Mouse (Mus musculus) midbrain, embryonic 15.5 days (tissue): ENCODE data around the gene Rdh1. TPM values are rescaled to one million over a fixed set of nuclear protein-coding genes. Genes with fewer than 3 reads are reported as not detected.

Experiments used
- ATAC-seq: fragments of 200-750 bp; cut with Nextera tagmentation; replicated peaks from 2 replicates; pipeline ENCODE4 v1.8.0; 2017; ENCODE audit warnings: moderate TSS enrichment
- H3K27ac ChIP-seq: fragments of 300-500 bp; sonication (generic); 2 replicates; pipeline ENCODE4 v1.5.1; 2015; ENCODE audit warnings: mild to moderate bottlenecking, inconsistent platforms
- H3K27me3 ChIP-seq: fragments of 300-500 bp; sonication (generic); replicated peaks from 2 replicates; pipeline ENCODE4 v1.6.1; 2015; ENCODE audit warnings: inconsistent platforms
- H3K36me3 ChIP-seq: fragments of 300-500 bp; sonication (generic); replicated peaks from 2 replicates; pipeline ENCODE4 v1.6.1; 2015; ENCODE audit warnings: inconsistent platforms
- H3K4me1 ChIP-seq: fragments of 300-500 bp; sonication (generic); 2 replicates; pipeline ENCODE4 v1.6.1; 2015; ENCODE audit warnings: inconsistent platforms
- H3K4me2 ChIP-seq: fragments of 300-500 bp; sonication (generic); 2 replicates; pipeline ENCODE4 v1.6.1; 2015; ENCODE audit warnings: inconsistent platforms, mild to moderate bottlenecking, moderate library complexity
- H3K4me3 ChIP-seq: fragments of 300-500 bp; sonication (generic); 2 replicates; pipeline ENCODE4 v1.5.1; 2015; ENCODE audit warnings: mild to moderate bottlenecking, inconsistent platforms
- H3K9ac ChIP-seq: fragments of 300-500 bp; sonication (generic); 2 replicates; pipeline ENCODE4 v1.6.1; 2015; ENCODE audit warnings: mild to moderate bottlenecking, inconsistent platforms
- H3K9me3 ChIP-seq: fragments of 300-500 bp; sonication (generic); 2 replicates; pipeline ENCODE4 v1.6.1; 2016; ENCODE audit warnings: inconsistent platforms
- WGBS: fragments of 180-500 bp; shearing (Covaris S2); methylation state at CpG from one replicate; pipeline ENCODE4 v1.1.7; 2015; ENCODE audit warnings: mixed read lengths; 5-methylcytosine and 5-hydroxymethylcytosine counted together
- polyA plus RNA-seq: library from polyadenylated mRNA; unstranded; fragments of >200 nt; fragmentation: Nextera tagmentation; extraction: Ambion mirVana; gene quantifications from 2 replicates; pipeline ENCODE4 v1.2.1, GENCODE M21; 2015

Gene Rdh1
- polyA plus RNA-seq = not detected in 2 replicates

DNA sequence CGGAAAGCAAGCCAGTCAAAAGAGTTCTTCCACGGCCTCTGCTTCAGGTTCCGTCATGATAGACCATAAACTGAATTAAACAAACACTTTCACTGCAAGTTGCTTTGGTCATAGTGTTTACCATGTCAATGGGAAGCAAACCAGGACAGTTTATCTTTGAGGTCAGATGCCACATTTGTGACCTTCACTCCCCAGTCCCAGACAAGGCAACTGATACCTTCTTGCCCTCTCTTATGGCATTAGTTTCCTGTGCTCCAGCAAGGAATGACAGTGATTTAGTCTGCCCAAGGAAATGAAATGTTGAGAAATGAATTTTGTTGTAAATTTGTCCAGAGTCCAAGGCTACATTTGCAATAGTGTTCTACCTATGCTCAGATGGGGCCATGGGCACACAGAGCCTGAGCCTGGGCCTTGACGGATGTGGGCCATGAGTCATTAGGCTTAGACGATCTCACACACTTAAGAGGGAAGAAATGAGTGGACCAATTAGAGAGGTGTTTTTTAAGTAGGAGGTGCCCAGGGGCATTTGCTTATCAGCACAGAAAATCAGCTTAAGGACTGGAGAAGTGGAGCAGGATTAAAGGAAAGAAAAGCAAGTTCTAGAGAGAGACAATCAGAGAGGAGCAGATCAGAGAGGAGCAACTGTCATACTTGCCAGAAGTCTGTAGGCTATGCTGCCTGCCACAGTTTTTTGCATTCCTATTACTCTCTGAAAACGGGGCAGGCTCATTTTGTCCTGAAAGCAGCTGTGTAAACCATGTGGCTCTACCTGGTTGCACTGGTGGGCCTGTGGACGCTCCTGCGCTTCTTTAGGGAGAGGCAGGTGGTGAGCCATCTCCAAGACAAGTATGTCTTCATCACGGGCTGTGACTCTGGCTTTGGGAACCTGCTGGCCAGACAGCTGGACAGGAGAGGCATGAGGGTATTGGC is at the start of gene Rdh1, which contains the start of gene Rdh16f1:
TSS of gene Rdh1 (plus strand) at position 541 of the 930 bp plus-strand sequence.
TSS of gene Rdh16f1 (plus strand) at position 607 of the 930 bp plus-strand sequence.
- Histone ChIP-seq H3K36me3 (no peaks in the 10 kb centered on the region), H3K9me3 (no peaks in the 10 kb centered on the region), H3K4me3 (no peak within 1 kb of the TSS), H3K27ac (no peak within 1 kb of the TSS), H3K27me3 (no peaks in the 10 kb centered on the region), H3K4me1 (no peaks in the 10 kb centered on the region), H3K9ac (no peak within 1 kb of the TSS), H3K4me2 (no peak within 1 kb of the TSS)
- ATAC-seq = no peak
- 81% methylated on average over 9 of the region's 9 CpGs for WGBS

DNA sequence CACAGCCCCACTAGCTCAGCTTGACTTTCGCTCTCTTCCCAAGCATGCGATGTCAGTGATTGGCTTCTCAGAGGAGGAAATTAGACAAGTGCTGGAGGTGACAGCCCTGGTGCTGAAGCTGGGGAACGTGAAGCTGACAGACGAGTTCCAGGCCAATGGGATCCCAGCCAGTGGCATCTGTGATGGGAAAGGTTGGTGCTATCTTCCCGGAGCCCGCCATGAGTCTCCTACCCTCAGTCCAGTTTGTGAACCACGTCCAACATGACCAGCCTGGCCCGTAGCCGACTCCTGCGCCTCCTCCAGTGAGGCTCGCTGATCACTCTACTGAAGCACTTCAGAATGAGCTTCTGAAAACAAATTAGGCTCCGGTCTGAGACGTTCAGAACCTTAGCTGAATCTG is 49.2 kb upstream of the Rdh1 start:
- H3K4me2 ChIP-seq = no peak overlapping the region
- no peak overlapping the region for H3K9ac ChIP-seq
- 85% methylated on average over 13 of the region's 13 CpGs for WGBS
- H3K27me3 ChIP-seq = no peaks in the 10 kb centered on the region
- no peak for ATAC-seq
- H3K9me3 ChIP-seq = no peaks in the 10 kb centered on the region
- no peaks in the 10 kb centered on the region for H3K4me1 ChIP-seq
- no peak overlapping the region for H3K4me3 ChIP-seq
- H3K27ac ChIP-seq = no peak overlapping the region
- H3K36me3 ChIP-seq = no peaks in the 10 kb centered on the region

DNA sequence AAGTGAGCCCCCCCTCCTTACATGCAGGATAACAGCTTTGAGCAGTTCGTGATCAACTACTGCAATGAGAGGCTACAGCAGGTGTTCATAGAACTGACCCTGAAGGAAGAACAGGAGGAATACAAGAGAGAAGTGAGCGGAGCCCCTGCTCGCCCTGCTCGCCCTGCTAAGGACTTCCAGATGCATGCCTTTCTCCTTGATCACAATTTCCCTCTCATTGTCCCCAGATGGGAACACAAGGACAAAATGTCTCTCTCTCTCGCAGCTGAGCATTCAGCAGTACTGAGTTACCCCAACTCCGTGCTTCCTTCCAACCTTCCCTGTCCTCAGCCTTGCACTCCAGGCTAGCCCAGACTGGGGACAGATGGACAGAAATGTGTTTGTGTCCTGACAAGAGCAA is 46.8 kb upstream of the Rdh1 start:
- Histone ChIP-seq H3K27me3 (no peaks in the 10 kb centered on the region), H3K27ac (no peak overlapping the region), H3K4me3 (no peak overlapping the region), H3K4me2 (no peak overlapping the region), H3K4me1 (no peaks in the 10 kb centered on the region), H3K36me3 (no peaks in the 10 kb centered on the region), H3K9ac (no peak overlapping the region), H3K9me3 (no peaks in the 10 kb centered on the region)
- no peak for ATAC-seq
- 86% methylated on average over 6 of the region's 6 CpGs for WGBS

DNA sequence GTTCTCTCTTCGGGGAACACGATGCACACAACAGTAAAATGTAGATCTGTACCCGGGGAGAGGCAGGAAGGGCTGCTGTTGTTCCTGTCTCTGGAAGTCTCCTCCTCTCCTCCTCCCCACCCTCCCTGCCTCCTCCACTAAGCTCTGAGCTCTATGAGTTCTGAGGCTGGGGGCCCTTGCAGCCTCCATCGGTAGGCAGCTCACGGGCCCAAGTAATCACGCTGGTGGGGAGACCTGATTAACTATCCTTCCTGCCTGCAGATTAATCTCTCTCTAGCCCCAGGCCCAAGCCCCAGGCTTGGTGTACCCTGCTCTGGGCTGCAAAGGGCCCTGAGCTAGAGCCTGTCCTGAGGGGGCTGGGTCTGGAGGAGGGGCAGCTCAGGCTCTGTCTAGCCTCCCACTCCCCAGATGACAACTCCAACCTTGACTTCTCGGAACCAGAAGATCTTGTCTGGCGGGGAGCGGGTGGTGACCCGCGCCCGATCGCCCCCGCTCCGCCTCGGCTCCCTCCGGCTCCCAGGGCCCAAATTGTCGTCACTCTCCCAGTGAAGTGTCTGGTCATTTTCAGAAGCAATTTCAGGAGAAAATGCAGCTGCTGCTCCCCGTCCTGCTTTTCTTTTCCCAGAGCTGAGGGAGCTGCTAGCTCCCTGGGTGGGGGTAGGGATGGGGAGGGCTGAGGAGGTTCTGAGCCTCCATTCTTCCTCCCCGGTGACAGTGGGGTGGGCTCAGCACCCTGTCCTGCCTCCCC is 37.7 kb upstream of the Rdh1 start:
- Histone ChIP-seq H3K4me3 (no peak overlapping the region), H3K27ac (peak overlapping the region; percentile 39), H3K9ac (peak overlapping the region; percentile 13; the same call in 1 of the 2 replicates), H3K4me1 (peaks cover 26% of the 10 kb centered on the region), H3K4me2 (peak overlapping the region; percentile 36), H3K36me3 (no peaks in the 10 kb centered on the region), H3K27me3 (no peaks in the 10 kb centered on the region; the same call in 1 of the 2 replicates), H3K9me3 (no peaks in the 10 kb centered on the region)
- 14% methylated on average over 20 of the region's 20 CpGs for whole genome bisulfite sequencing
- ATAC-seq = peak; percentile 74

DNA sequence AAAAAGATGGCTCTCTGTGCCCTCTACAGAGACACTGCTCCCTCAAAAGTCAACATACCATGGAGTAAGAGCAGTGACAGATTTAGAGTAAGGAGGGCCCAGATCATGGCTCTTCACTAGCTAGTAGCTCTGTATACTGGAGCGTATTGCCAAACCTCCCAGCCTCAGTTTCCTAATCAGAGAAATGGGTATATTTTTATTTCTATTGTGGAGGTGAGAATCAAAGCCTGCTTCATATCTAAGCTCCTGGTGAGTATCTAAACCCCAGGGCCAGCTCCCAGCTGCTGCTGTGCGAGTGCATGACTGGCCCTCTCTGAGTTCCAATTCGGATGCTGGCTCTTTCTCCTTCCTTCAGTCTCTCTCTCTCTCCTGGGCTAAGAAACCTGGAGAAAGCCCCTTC is 35.3 kb upstream of the Rdh1 start, which contains the start of gene Tac2:
TSS of gene Tac2 (plus strand) at position 301 of the 400 bp plus-strand sequence.
- no peaks in the 10 kb centered on the region for H3K9me3 ChIP-seq
- no peak within 1 kb of the TSS for H3K9ac ChIP-seq
- H3K4me1 ChIP-seq = peaks cover 26% of the 10 kb centered on the region
- H3K4me3 ChIP-seq = no peak within 1 kb of the TSS
- no peak for ATAC-seq
- no peaks in the 10 kb centered on the region for H3K36me3 ChIP-seq
- H3K4me2 ChIP-seq = no peak within 1 kb of the TSS
- 84% methylated on average over 3 of the region's 3 CpGs for WGBS
- no peak within 1 kb of the TSS for H3K27ac ChIP-seq
- H3K27me3 ChIP-seq = no peaks in the 10 kb centered on the region; the same call in 1 of the 2 replicates

DNA sequence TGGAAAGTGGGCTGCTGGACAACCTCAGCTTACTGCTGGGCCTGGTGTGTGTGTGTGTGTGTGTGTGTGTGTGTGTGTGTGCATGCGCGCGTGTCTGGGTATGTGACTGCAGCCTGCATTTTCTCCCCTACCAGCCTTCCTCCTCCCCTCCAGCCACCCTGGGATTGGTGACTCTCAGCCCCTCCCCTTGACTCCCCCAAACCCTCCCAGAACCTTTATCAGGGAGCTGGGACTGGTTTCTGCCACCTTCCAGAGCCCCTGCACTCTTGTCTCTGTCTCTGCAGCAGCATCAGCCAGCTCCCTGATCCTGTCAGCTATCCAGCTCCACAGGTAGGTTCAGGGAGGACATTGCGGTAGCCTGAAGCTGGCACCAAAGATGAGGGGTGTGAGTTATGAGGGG is 34.4 kb upstream of the Rdh1 start:
- no peak overlapping the region for H3K4me3 ChIP-seq
- ATAC-seq = no peak

DNA sequence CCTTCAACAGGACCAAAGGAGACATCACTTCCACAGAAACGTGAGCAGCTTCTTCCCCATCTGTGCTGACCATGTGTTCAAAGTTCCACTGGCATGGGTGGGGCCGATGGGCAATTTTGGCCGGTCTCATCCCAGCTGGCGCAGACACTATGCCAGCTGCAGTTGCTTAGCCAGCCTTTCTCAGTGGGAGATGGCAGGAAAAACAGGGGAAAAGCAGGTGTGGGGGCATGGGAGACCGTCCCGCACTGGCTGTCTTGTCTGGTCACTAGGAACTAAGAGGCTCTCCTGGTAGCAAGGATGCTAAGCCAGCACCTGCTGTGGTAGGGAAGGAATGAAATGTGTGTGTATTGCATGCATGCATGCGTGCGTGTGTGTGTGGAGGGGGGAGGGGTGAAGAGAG is 31.1 kb upstream of the Rdh1 start:
- Histone ChIP-seq H3K4me2 (no peak overlapping the region), H3K4me3 (no peak overlapping the region), H3K9ac (no peak overlapping the region), H3K27ac (no peak overlapping the region), H3K27me3 (peaks cover 4% of the 10 kb centered on the region), H3K36me3 (no peaks in the 10 kb centered on the region), H3K9me3 (no peaks in the 10 kb centered on the region), H3K4me1 (peaks cover 13% of the 10 kb centered on the region)
- WGBS = 68% methylated on average over 8 of the region's 8 CpGs
- no peak for ATAC-seq

More for the DNA sequence above, 34.4 kb upstream of the Rdh1 start:
- H3K4me2 ChIP-seq = no peak overlapping the region
- no peaks in the 10 kb centered on the region; the same call in 1 of the 2 replicates for H3K27me3 ChIP-seq
- WGBS = 75% methylated on average over 4 of the region's 4 CpGs
- no peaks in the 10 kb centered on the region for H3K9me3 ChIP-seq
- no peaks in the 10 kb centered on the region for H3K36me3 ChIP-seq
- H3K27ac ChIP-seq = no peak overlapping the region
- peaks cover 26% of the 10 kb centered on the region for H3K4me1 ChIP-seq
- no peak overlapping the region for H3K9ac ChIP-seq

DNA sequence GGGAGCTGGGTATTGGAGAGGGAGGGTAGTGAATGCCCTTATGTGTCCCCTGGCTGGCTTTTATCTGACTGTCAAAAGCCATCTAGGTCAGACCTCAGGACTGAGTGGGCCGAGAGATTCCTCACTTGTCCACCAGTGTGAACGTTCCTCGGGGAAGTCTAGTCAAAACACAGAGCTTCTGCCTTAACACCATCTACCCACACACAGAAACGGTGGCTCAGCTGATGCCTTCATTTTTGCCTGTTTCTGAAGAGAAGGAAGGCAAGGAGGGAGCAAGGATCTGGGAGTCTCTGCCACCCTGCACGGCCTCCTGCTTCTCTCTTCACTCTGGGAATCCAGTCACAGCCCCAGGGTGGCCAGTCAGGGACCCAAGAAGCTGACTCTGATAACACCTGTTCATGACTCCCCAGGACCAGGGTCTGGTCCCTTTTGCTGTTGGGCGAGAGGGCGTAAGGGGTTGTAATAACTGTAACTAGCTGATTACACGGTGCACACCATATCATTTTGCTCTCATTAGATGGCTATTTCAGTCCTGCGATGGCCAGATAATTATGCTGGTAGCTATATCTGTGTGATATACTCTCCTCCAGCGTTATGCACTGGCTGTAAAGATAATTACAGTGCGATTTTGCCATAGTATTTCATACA is 29.1 kb upstream of the Rdh1 start:
- no peaks in the 10 kb centered on the region for H3K9me3 ChIP-seq
- no peak for ATAC-seq
- no peak overlapping the region for H3K9ac ChIP-seq
- peaks cover 13% of the 10 kb centered on the region for H3K4me1 ChIP-seq
- H3K27ac ChIP-seq = peak overlapping the region; percentile 43; the same call in 1 of the 2 replicates
- no peak overlapping the region for H3K4me2 ChIP-seq
- no peaks in the 10 kb centered on the region for H3K36me3 ChIP-seq
- WGBS = 40% methylated on average over 11 of the region's 11 CpGs
- H3K4me3 ChIP-seq = no peak overlapping the region
- peaks cover 4% of the 10 kb centered on the region for H3K27me3 ChIP-seq

DNA sequence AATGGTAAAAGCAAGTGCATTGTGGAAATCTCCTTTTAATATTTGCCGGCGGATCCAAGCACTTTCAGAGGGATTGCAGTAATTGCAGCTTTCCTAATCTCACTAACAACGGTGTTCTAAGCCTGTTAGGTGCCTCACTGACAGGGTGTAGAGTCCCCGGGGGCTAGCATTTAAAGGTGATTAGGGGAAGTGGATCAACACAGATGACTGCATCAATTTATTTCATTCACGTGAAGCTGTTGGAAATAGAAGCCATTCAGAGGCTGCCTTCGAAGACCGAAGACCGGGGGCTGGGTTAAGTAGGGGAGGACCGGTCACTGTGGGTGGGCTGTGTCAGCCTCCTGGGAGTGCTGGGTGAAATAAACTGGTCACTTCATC is 28.6 kb upstream of the Rdh1 start:
- 14% methylated on average over 9 of the region's 9 CpGs for WGBS
- Histone ChIP-seq H3K4me2 (no peak overlapping the region), H3K9ac (no peak overlapping the region)

DNA sequence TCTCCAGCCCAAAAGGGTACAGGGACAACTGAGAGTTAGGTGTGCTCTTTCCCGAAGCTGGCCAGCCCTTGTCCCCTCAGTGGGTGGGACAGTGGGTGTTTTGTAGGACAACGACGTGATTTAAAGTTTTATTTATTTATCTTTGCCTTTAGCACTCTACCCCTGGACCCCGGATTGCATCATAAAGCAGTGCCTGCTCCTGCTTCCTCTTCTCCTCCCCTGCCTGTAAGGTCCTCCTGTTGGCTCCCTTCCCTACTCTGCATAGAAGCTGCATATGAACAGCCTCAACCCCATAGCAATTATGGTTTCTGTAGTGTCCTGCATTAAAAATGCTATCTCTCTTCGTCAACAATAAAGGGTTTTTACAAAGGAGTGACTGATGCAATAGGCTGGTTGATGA is 28.1 kb upstream of the Rdh1 start:
- no peak overlapping the region for H3K4me3 ChIP-seq
- peaks cover 4% of the 10 kb centered on the region for H3K27me3 ChIP-seq
- H3K36me3 ChIP-seq = no peaks in the 10 kb centered on the region
- 37% methylated on average over 5 of the region's 5 CpGs for WGBS
- H3K4me2 ChIP-seq = no peak overlapping the region
- no peak overlapping the region for H3K9ac ChIP-seq
- no peak overlapping the region for H3K27ac ChIP-seq
- H3K9me3 ChIP-seq = no peaks in the 10 kb centered on the region
- no peak for ATAC-seq
- peaks cover 13% of the 10 kb centered on the region for H3K4me1 ChIP-seq

More for the DNA sequence above, 28.6 kb upstream of the Rdh1 start:
- Histone ChIP-seq H3K36me3 (no peaks in the 10 kb centered on the region), H3K9me3 (no peaks in the 10 kb centered on the region), H3K4me3 (no peak overlapping the region), H3K27me3 (peaks cover 4% of the 10 kb centered on the region), H3K27ac (peak overlapping the region; percentile 43; the same call in 1 of the 2 replicates), H3K4me1 (peaks cover 13% of the 10 kb centered on the region)
- ATAC-seq = no peak

DNA sequence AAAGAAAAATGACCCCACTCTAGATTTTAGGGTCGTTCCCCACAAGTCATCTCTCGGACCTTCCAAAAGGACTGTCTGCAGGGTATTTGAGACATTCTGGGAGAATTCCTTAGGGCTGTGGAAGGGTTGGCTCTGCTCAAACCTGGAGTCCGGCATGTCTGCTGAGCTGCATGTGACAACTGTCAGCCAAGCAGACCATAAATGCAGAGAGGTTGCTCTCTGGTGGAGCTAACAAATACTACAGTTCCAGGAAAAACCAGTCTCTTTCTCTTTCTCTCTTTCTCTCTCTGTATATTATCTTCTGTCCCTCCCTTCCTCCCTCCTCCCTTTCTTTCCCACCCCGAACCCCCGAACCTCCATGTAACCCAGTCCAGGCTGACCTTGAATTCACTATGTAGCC is 25.1 kb upstream of the Rdh1 start:
- Histone ChIP-seq H3K27me3 (peaks cover 4% of the 10 kb centered on the region; the same call in 1 of the 2 replicates), H3K36me3 (no peaks in the 10 kb centered on the region), H3K9ac (no peak overlapping the region), H3K4me1 (peaks cover 18% of the 10 kb centered on the region), H3K27ac (no peak overlapping the region), H3K4me2 (no peak overlapping the region), H3K9me3 (no peaks in the 10 kb centered on the region), H3K4me3 (no peak overlapping the region)
- WGBS = 44% methylated on average over 5 of the region's 5 CpGs
- no peak for ATAC-seq

DNA sequence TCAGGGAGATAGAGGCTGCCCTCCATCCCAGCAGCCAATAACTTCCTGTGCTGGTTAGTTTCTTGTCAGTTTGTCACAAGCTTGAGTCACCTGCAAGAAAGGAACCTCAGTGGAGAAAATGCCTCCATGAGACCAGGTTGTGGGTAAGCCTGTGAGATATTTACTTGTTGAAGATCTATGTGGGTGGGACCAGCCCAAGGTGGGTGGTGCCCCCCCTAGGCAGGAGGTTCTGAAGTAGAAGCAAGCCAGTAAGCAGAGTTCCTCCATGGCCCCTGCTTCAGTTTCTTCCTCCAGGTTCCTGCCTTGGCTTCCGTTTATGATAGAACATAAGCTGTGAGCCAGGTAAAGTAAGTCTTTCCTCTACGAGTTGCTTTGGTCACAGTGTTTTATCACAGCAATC is 23.3 kb upstream of the Rdh1 start:
- no peak for ATAC-seq
- 88% methylated on average over 2 of the region's 2 CpGs for WGBS
- H3K9ac ChIP-seq = no peak overlapping the region

More for the DNA sequence above, 23.3 kb upstream of the Rdh1 start:
- Histone ChIP-seq H3K27ac (no peak overlapping the region), H3K4me1 (peaks cover 18% of the 10 kb centered on the region), H3K9me3 (no peaks in the 10 kb centered on the region), H3K36me3 (no peaks in the 10 kb centered on the region), H3K27me3 (peaks cover 4% of the 10 kb centered on the region; the same call in 1 of the 2 replicates), H3K4me2 (no peak overlapping the region), H3K4me3 (no peak overlapping the region)
